Mouse (Mus musculus): ENCODE measurements around the gene Cacnb3. TPM values are rescaled to one million over a fixed set of nuclear protein-coding genes. Genes with fewer than 3 reads are reported as not detected.

The Cacnb3 gene
- polyA plus RNA-seq, 1 experiment from 2014 or later = 36.6 TPM

GRCm38 (mm10) chr15:98601832-98602190 is 28.8 kb upstream of the Cacnb3 start:
- H3K36me3 ChIP-seq = peaks cover 77% of the 10 kb centered on the region

GRCm38 (mm10) chr15:98602191-98602881 is 28.3 kb upstream of the Cacnb3 start:
- peak overlapping the region; percentile 51 for H3K9ac ChIP-seq
- ATAC-seq (replicated peaks; ENCODE audit: low FRiP score) = peak; percentile 68
- H3K36me3 ChIP-seq = peaks cover 72% of the 10 kb centered on the region
- H3K9me3 ChIP-seq (replicated peaks) = no peaks in the 10 kb centered on the region
- H3K4me2 ChIP-seq = peak overlapping the region; percentile 63
- peak overlapping the region; percentile 41 for H3K4me3 ChIP-seq (replicated peaks)
- peak overlapping the region; percentile 92 for H3K27ac ChIP-seq
- peaks cover 69% of the 10 kb centered on the region for H3K4me1 ChIP-seq
- H3K27me3 ChIP-seq = no peaks in the 10 kb centered on the region
- 28% methylated on average over 13 of the region's 13 CpGs for WGBS

More at GRCm38 (mm10) chr15:98601832-98602190, 28.8 kb upstream of the Cacnb3 start:
- ATAC-seq (replicated peaks; ENCODE audit: low FRiP score) = no peak
- H3K9me3 ChIP-seq (replicated peaks) = no peaks in the 10 kb centered on the region
- WGBS = 36% methylated on average over 7 of the region's 7 CpGs
- H3K4me2 ChIP-seq = peak overlapping the region; percentile 63
- H3K27ac ChIP-seq = peak overlapping the region; percentile 92
- H3K4me1 ChIP-seq = peaks cover 64% of the 10 kb centered on the region
- H3K27me3 ChIP-seq = no peaks in the 10 kb centered on the region
- peak overlapping the region; percentile 41 for H3K4me3 ChIP-seq (replicated peaks)
- peak overlapping the region; percentile 51; the same call in 1 of the 2 replicates for H3K9ac ChIP-seq

DNA sequence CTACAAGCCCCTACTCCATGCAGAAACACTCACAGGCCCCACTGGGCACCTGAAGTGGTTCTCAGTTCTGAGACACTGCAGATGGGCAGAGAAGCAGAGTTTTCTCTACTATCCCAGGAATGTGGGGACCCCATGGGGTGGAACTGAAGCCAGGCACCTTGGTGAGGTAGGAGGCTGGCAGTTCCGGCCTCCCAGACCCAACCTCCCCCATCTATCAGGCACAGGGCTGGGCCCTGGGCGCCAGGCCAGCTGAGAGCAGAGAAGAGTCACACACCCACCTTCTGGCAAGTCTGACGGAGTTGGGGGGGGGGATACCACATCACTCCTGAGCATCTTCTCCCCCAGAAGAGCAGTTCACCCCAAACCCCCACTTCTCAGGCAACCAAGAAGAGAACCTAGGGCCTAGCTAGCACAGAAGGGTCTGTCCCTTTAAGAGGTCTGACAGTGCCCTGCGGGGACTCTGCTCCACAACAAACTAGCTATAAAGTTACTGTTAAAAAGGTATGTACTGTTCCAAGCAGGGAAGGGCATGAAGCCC is 27.6 kb upstream of the Cacnb3 start:
- H3K27ac ChIP-seq = peak overlapping the region; percentile 92
- no peak for ATAC-seq (replicated peaks; ENCODE audit: low FRiP score)
- H3K9me3 ChIP-seq (replicated peaks) = no peaks in the 10 kb centered on the region
- H3K27me3 ChIP-seq = no peaks in the 10 kb centered on the region
- H3K9ac ChIP-seq = peak overlapping the region; percentile 51
- peak overlapping the region; percentile 63 for H3K4me2 ChIP-seq
- H3K4me1 ChIP-seq = peaks cover 76% of the 10 kb centered on the region
- H3K36me3 ChIP-seq = peaks cover 65% of the 10 kb centered on the region
- H3K4me3 ChIP-seq (replicated peaks) = peak overlapping the region; percentile 41
- 37% methylated on average over 4 of the region's 4 CpGs for WGBS

DNA sequence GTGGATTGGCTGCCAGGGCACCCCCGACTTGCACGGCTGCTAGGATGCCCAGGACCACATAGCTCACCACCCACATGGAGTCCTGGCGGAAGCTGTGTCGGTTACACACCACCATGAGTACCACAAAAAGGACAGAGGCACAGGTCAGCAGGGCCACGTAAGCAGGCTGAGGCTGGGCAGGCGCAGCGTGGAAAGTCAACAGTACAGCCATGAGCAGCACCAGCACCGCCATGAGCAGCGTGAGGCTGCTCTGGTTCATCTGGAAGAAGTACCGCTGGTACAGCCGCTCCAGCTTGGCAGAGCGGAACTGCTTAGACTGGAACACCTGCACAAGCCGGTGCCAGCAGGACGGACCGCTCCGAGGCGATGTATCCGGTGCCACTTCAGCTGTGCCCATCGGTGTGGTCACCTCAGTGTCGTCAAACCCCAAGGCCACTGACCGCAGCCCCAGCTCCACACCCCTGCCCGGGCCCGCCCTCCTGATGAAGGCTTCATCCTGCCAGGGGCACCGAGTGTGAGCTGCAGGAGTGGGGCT is 26.5 kb upstream of the Cacnb3 start:
- H3K27me3 ChIP-seq = no peaks in the 10 kb centered on the region
- peak overlapping the region; percentile 63 for H3K4me2 ChIP-seq
- peak overlapping the region; percentile 92 for H3K27ac ChIP-seq
- H3K4me3 ChIP-seq (replicated peaks) = peak overlapping the region; percentile 41; the same call in 1 of the 2 replicates
- H3K36me3 ChIP-seq = peaks cover 55% of the 10 kb centered on the region
- H3K9me3 ChIP-seq (replicated peaks) = no peaks in the 10 kb centered on the region
- ATAC-seq (replicated peaks; ENCODE audit: low FRiP score) = no peak
- H3K4me1 ChIP-seq = peaks cover 83% of the 10 kb centered on the region
- H3K9ac ChIP-seq = no peak overlapping the region
- 86% methylated on average over 24 of the region's 24 CpGs for WGBS

GRCm38 (mm10) chr15:98606051-98606536 is 24.5 kb upstream of the Cacnb3 start:
- Histone ChIP-seq H3K9me3 (replicated peaks) (no peaks in the 10 kb centered on the region), H3K36me3 (peaks cover 35% of the 10 kb centered on the region), H3K27ac (0 out of 2 replicates have a peak overlapping the region, but pooled peaks have one; percentile 43), H3K9ac (no peak overlapping the region), H3K4me3 (replicated peaks) (peak overlapping the region; percentile 81), H3K4me2 (peak overlapping the region; percentile 93), H3K4me1 (peaks cover 86% of the 10 kb centered on the region), H3K27me3 (no peaks in the 10 kb centered on the region)
- 79% methylated on average over 12 of the region's 12 CpGs for WGBS
- no peak for ATAC-seq (replicated peaks; ENCODE audit: low FRiP score)

- ATAC-seq (replicated peaks; ENCODE audit: low FRiP score) = no peak
- H3K4me1 ChIP-seq = peaks cover 79% of the 10 kb centered on the region
- H3K27me3 ChIP-seq = no peaks in the 10 kb centered on the region
- 0 out of 2 replicates have a peak overlapping the region, but pooled peaks have one; percentile 18 for H3K9ac ChIP-seq
- peak overlapping the region; percentile 43; the same call in 1 of the 2 replicates for H3K27ac ChIP-seq
- H3K4me3 ChIP-seq (replicated peaks) = peak overlapping the region; percentile 81
- peaks cover 31% of the 10 kb centered on the region for H3K36me3 ChIP-seq
- 59% methylated on average over 9 of the region's 9 CpGs for WGBS
- no peaks in the 10 kb centered on the region for H3K9me3 ChIP-seq (replicated peaks)
- H3K4me2 ChIP-seq = peak overlapping the region; percentile 93
Observed at GRCm38 (mm10) chr15:98606739-98607138, 23.9 kb upstream of the Cacnb3 start.

GRCm38 (mm10) chr15:98607557-98607956 is 23.1 kb upstream of the Cacnb3 start:
- peaks cover 71% of the 10 kb centered on the region for H3K4me1 ChIP-seq
- no peak for ATAC-seq (replicated peaks; ENCODE audit: low FRiP score)
- peak overlapping the region; percentile 90 for H3K9ac ChIP-seq
- 27% methylated on average over 4 of the region's 4 CpGs for WGBS
- peak overlapping the region; percentile 98 for H3K27ac ChIP-seq
- H3K27me3 ChIP-seq = no peaks in the 10 kb centered on the region
- peaks cover 31% of the 10 kb centered on the region for H3K36me3 ChIP-seq
- peak overlapping the region; percentile 81 for H3K4me3 ChIP-seq (replicated peaks)
- H3K9me3 ChIP-seq (replicated peaks) = no peaks in the 10 kb centered on the region
- H3K4me2 ChIP-seq = peak overlapping the region; percentile 93

DNA sequence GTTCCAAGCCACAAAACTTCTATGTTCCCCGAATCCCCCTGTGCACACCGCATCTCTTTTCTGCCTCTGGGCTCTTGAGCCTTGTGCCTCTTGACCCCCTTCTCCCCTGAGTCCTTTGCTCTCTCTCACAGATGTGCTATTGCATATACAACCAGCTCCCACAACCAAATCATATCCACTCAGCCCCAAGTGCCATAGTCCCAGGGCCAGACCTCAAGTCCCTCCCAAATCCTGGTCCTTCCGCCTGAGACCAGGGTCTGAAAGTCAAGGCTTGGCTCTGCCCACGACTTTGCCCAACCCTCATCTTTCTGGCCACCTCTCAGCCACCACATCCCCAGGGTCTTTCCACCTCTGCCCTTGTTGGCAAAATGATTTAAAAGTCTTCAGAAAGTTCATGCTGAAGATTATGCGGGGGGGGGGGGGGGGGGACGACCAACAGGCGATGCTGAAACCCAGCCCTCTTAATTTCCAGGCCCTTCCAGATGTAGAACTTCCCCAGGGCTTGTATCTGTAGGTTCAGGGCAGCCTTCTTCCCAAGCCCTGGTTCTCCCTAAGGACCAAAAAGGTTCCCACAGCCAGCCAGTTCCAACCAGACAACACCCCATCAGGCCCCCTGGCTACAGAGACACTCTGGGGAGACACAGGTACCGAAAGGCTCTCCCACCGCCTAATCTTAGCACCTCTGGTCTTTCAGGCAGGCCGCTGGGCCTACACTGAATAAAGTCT is 22.4 kb upstream of the Cacnb3 start:
- Histone ChIP-seq H3K36me3 (peaks cover 27% of the 10 kb centered on the region), H3K9ac (peak overlapping the region; percentile 90), H3K4me1 (peaks cover 65% of the 10 kb centered on the region), H3K4me2 (peak overlapping the region; percentile 93), H3K4me3 (replicated peaks) (peak overlapping the region; percentile 81), H3K27ac (peak overlapping the region; percentile 98), H3K9me3 (replicated peaks) (no peaks in the 10 kb centered on the region), H3K27me3 (no peaks in the 10 kb centered on the region)
- WGBS = 6% methylated on average over 10 of the region's 10 CpGs
- 0 out of 2 replicates have a peak, but pooled peaks have one; percentile 10 for ATAC-seq (replicated peaks; ENCODE audit: low FRiP score)

- WGBS = 0% methylated on average over 9 of the region's 26 CpGs
- Histone ChIP-seq H3K4me3 (replicated peaks) (peak overlapping the region; percentile 81), H3K4me2 (peak overlapping the region; percentile 93), H3K36me3 (peaks cover 21% of the 10 kb centered on the region), H3K27me3 (no peaks in the 10 kb centered on the region), H3K4me1 (peaks cover 59% of the 10 kb centered on the region), H3K9ac (peak overlapping the region; percentile 90), H3K9me3 (replicated peaks) (no peaks in the 10 kb centered on the region), H3K27ac (peak overlapping the region; percentile 98)
- peak; percentile 44 for ATAC-seq (replicated peaks; ENCODE audit: low FRiP score)
Observed at GRCm38 (mm10) chr15:98608784-98609250, 21.8 kb upstream of the Cacnb3 start.

DNA sequence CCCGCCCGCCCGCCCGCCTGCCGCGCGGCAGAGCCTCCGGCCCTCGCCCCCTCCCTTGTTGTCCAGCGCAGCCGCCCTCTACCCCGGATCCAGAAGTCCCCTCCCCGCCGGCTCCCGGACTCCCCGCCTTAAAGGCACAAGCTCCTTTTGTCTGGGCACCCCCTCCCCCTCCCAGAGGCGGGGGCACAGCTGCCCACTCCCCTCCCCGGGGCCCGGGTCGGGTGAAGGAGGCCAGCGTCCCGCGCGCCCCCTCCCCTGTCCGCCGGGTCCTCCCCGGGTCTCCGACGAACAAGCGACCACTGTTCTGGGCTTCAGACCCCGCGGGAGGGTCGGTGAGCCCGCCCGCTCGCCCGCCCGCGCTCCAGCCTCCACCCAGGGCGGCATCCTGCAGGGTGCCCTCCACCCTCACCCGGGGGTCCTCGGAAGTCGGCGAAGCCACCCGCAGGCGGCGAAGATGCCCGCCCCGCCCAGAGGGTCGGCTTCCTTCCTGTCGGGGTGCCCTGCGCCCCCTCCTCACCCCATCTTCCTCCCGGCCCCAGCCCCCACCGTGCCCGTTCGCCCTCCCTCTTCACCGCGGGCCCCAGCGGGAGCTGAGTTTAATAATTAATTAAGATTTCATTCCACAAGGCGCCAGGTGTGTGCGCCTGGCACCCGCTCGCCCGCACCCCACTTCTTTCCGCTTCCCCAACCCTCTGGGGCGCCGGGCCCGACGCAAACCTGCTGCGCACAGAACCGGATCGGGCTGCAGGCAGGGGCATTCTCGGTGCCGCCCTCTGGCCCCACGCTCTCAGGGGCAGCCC is 21.1 kb upstream of the Cacnb3 start, which contains the start of gene Adcy6:
Gene Adcy6, minus strand, starts transcription at position 746 of the 800 bp plus-strand sequence.
- peak; percentile 83 for ATAC-seq (replicated peaks; ENCODE audit: low FRiP score)
- WGBS = 1% methylated on average over 64 of the region's 75 CpGs
- H3K4me1 ChIP-seq = peaks cover 51% of the 10 kb centered on the region

DNA sequence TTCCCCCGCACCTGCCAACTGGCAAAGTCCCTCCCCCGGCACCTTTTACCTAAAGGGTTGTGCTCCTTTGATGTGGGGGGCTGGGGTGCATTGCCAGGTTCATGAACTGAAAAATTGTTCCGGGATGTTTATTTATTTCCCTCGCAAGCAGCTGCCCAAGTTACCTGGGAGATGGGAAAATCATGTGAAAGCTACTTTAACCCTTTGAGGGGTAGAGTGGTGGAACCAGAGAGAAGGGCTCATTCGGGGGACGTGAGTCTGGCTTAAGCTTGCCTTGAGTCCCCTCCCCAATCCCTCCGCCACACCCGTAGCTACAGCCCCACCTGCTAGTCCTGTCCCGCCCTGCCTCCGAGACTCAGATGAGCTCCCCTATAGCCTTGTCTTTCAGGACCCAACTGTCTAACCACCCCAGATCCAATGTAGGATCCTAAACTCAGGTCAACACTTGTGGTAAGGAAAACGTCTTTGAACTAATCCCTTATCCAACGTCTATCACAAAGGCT is 20.5 kb upstream of the Cacnb3 start:
- Histone ChIP-seq H3K4me3 (replicated peaks) (peak overlapping the region; percentile 81), H3K27me3 (no peaks in the 10 kb centered on the region), H3K36me3 (peaks cover 10% of the 10 kb centered on the region), H3K27ac (peak overlapping the region; percentile 98), H3K9ac (peak overlapping the region; percentile 90), H3K9me3 (replicated peaks) (no peaks in the 10 kb centered on the region), H3K4me1 (peaks cover 45% of the 10 kb centered on the region), H3K4me2 (peak overlapping the region; percentile 93)
- 4% methylated on average over 12 of the region's 12 CpGs for WGBS
- ATAC-seq (replicated peaks; ENCODE audit: low FRiP score) = no peak

More for the DNA sequence above, 21.1 kb upstream of the Cacnb3 start, which contains the start of gene Adcy6:
- Histone ChIP-seq H3K27ac (peak within 1 kb of the TSS; percentile 98), H3K9ac (peak within 1 kb of the TSS; percentile 90), H3K4me3 (replicated peaks) (peak within 1 kb of the TSS; percentile 81), H3K36me3 (peaks cover 14% of the 10 kb centered on the region), H3K9me3 (replicated peaks) (no peaks in the 10 kb centered on the region), H3K4me2 (peak within 1 kb of the TSS; percentile 93), H3K27me3 (no peaks in the 10 kb centered on the region)
